In the genomic region with DNA sequence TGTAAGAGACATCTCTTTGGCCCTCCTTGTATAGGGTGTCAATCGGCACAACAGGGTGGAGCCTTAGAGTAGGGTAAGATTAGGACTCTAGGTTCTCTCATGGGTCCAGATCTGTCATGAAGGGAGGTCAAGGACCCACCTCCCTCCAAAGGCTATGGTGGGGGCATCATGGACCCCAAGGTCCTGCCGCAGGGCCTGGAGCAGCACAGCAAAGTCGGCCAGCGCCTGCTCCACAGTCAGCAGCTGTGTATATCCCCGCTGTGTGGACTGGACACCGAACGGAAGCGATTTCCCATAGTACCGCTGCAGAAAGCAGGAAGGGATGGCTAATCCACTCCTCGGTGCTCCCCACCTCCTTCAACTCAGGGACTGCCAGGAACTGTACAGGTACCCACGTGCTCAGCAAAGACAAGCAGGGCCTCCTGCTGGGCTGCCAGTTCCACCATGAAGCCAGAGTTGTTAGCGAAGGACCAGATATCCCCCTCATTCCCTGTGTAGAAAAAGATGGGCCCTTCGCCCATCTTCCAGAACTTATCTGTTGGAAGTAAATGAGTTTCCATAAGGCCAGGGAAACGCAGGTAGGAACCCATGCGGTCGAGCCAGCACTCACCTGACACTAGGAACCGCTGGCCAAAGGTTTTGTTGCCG, we compare ENCODE assay signal across 8 mouse cellular contexts. TPM values are rescaled to one million over a fixed set of nuclear protein-coding genes. Genes with fewer than 3 reads are reported as not detected.
DNase-seq lines count a peak whose midpoint lies in the region; ATAC-seq and TF ChIP-seq lines count a peak whose summit lies in the region.

No protein-coding gene starts in this region.

- WGBS in heart, adult 2 months, result 35% methylated on average over 18 of the region's 18 CpGs
- WGBS in forebrain, embryonic 16.5 days, result 38% methylated on average over 18 of the region's 18 CpGs
- 33% methylated on average over 18 of the region's 18 CpGs for WGBS in liver, embryonic 16.5 days (ENCODE audit: insufficient replicate concordance)

- peak overlapping the region; percentile 48 for H3K4me3 ChIP-seq in heart, adult 2 months
- peak overlapping the region; percentile 94 for H3K4me3 ChIP-seq in E14TG2a.4 (replicated peaks; ENCODE audit: low read length)
- peak overlapping the region; percentile 56 for H3K4me3 ChIP-seq in forebrain, embryonic 16.5 days (replicated peaks; ENCODE audit: low read length)
- H3K4me3 ChIP-seq in liver, embryonic 16.5 days (ENCODE audit: low read depth, low read length), result peak overlapping the region; percentile 65

- H3K9ac ChIP-seq in heart, adult 2 months (ENCODE audit: low read depth, low read length), result no peak overlapping the region
- peak overlapping the region; percentile 68 for H3K9ac ChIP-seq in forebrain, embryonic 16.5 days (replicated peaks; ENCODE audit: low read depth, low read length)
- peak overlapping the region; percentile 3; the same call in 1 of the 2 replicates for H3K9ac ChIP-seq in liver, embryonic 16.5 days (ENCODE audit: low read depth, low read length)

- H3K4me2 ChIP-seq in forebrain, embryonic 16.5 days (ENCODE audit: low read length), result peak overlapping the region; percentile 89
- H3K4me2 ChIP-seq in liver, embryonic 16.5 days (ENCODE audit: low read depth, low read length), result peak overlapping the region; percentile 82

- no peak; the same call in 1 of the 2 replicates for ATAC-seq in forebrain, embryonic 16.5 days
- ATAC-seq in liver, embryonic 16.5 days (ENCODE audit: low read depth), result no peak

- TF ChIP-seq POLR2A in heart, adult 2 months (IDR thresholded peaks at IDR 0.05; ENCODE audit: insufficient read depth, low read depth, low read length), result no peak

- H3K27me3 ChIP-seq in heart, adult 2 months (ENCODE audit: control insufficient read depth, insufficient read depth, low read length), result no peaks in the 10 kb centered on the region
- no peaks in the 10 kb centered on the region for H3K27me3 ChIP-seq in E14TG2a.4 (ENCODE audit: insufficient read depth, low read length)
- H3K27me3 ChIP-seq in forebrain, embryonic 16.5 days (replicated peaks; ENCODE audit: control insufficient read depth, insufficient read depth, low read length), result no peaks in the 10 kb centered on the region
- no peaks in the 10 kb centered on the region for H3K27me3 ChIP-seq in liver, embryonic 16.5 days (ENCODE audit: control insufficient read depth, insufficient read depth, low read depth, low read length)

- TF ChIP-seq EP300 in heart, adult 2 months (IDR thresholded peaks at IDR 0.05; ENCODE audit: insufficient read depth, low read depth, low read length), result no peak

- no peaks in the 10 kb centered on the region for H3K9me3 ChIP-seq in E14TG2a.4 (ENCODE audit: low read length)
- H3K9me3 ChIP-seq in forebrain, embryonic 16.5 days (ENCODE audit: control insufficient read depth, low read length), result no peaks in the 10 kb centered on the region
- no peaks in the 10 kb centered on the region for H3K9me3 ChIP-seq in liver, embryonic 16.5 days (replicated peaks; ENCODE audit: control insufficient read depth, low read length)

- no peak for TF ChIP-seq CTCF in heart, adult 2 months (IDR thresholded peaks at IDR 0.05)
- TF ChIP-seq CTCF in E14TG2a.4 (conservative IDR thresholded peaks at IDR 0.05; ENCODE audit: low read length), result no peak

- no peaks in the 10 kb centered on the region for H3K36me3 ChIP-seq in heart, adult 2 months (ENCODE audit: control insufficient read depth, insufficient read depth, low read length)
- H3K36me3 ChIP-seq in E14TG2a.4 (ENCODE audit: insufficient read depth, low read length), result peaks cover 63% of the 10 kb centered on the region
- peaks cover 10% of the 10 kb centered on the region for H3K36me3 ChIP-seq in forebrain, embryonic 16.5 days (ENCODE audit: control insufficient read depth, insufficient read depth)
- H3K36me3 ChIP-seq in liver, embryonic 16.5 days (ENCODE audit: control insufficient read depth, insufficient read depth), result peaks cover 10% of the 10 kb centered on the region

- no peak for DNase-seq in heart, adult 2 months
- DNase-seq in heart, postnatal 36 days, result no peak
- DNase-seq in layer of hippocampus, adult 9-10 months (ENCODE audit: low spot score), result no peak
- no peak for DNase-seq in adipocyte (ENCODE audit: low spot score)
- no peak for DNase-seq in T-cell, adult 2 months (ENCODE audit: low spot score)

- peaks cover 2% of the 10 kb centered on the region for H3K4me1 ChIP-seq in heart, adult 2 months (ENCODE audit: control insufficient read depth, insufficient read depth, low read length)
- H3K4me1 ChIP-seq in E14TG2a.4 (replicated peaks; ENCODE audit: low read depth, low read length), result peaks cover 35% of the 10 kb centered on the region
- H3K4me1 ChIP-seq in forebrain, embryonic 16.5 days (replicated peaks; ENCODE audit: control insufficient read depth, insufficient read depth, low read length), result peaks cover 19% of the 10 kb centered on the region
- H3K4me1 ChIP-seq in liver, embryonic 16.5 days (ENCODE audit: control insufficient read depth, low read depth, low read length), result peaks cover 19% of the 10 kb centered on the region

- H3K79me2 ChIP-seq in heart, adult 2 months (replicated peaks; ENCODE audit: control insufficient read depth, insufficient read depth, low read length), result no peaks in the 10 kb centered on the region

- intact Hi-C loops in heart, adult 2 months (cut with DNase I), result no loop called here
- intact Hi-C loops in heart, postnatal 36 days (cut with DNase I), result no loop called here

- H3K27ac ChIP-seq in heart, adult 2 months, result no peak overlapping the region
- H3K27ac ChIP-seq in forebrain, embryonic 16.5 days (ENCODE audit: low read length), result no peak overlapping the region
- H3K27ac ChIP-seq in liver, embryonic 16.5 days (ENCODE audit: low read length), result no peak overlapping the region

RNA-seq across cellular contexts. Expression of gene Dpp7, which starts 0.6 kb away (rescaled TPM):
- total RNA-seq in heart, adult 2 months (2021), result 1 to 10 TPM; 4.8 to 5.4 TPM
- 11.4 and 11.8 TPM in 2 replicates for polyA plus RNA-seq in heart, adult 2 months (2012; rRNA removed)
- 1 to 10 TPM; 3.4 to 3.7 TPM for total RNA-seq in heart, postnatal 36 days (2021)
- 21.5 and 26.9 TPM in 2 replicates for polyA plus RNA-seq in forebrain, embryonic 16.5 days (2015; fragmentation: Nextera tagmentation; extraction: Ambion mirVana)
- 10.8 and 11.5 TPM in 2 replicates for polyA plus RNA-seq in liver, embryonic 16.5 days (2015; fragmentation: Nextera tagmentation; extraction: Ambion mirVana)

RNA-seq across cellular contexts. Expression of gene Uap1l1, which starts 9.9 kb away (rescaled TPM):
- 1 to 10 TPM; 7.2 to 7.9 TPM for total RNA-seq in heart, adult 2 months (2021)
- polyA plus RNA-seq in heart, adult 2 months (2012; rRNA removed), result 7.6 and 8.3 TPM in 2 replicates
- total RNA-seq in heart, postnatal 36 days (2021), result 1 to 10 TPM; 6.7 to 8.6 TPM
- polyA plus RNA-seq in forebrain, embryonic 16.5 days (2015; fragmentation: Nextera tagmentation; extraction: Ambion mirVana), result 3.3 and 7.5 TPM in 2 replicates
- polyA plus RNA-seq in liver, embryonic 16.5 days (2015; fragmentation: Nextera tagmentation; extraction: Ambion mirVana), result 12.6 and 14.0 TPM in 2 replicates

RNA-seq across cellular contexts. Expression of gene Sapcd2, which starts 16.6 kb away (rescaled TPM):
- not detected for total RNA-seq in heart, adult 2 months (2021)
- polyA plus RNA-seq in heart, adult 2 months (2012; rRNA removed), result 0.20 and 0.26 TPM in 2 replicates
- total RNA-seq in heart, postnatal 36 days (2021), result under 1 TPM; 0.46 to 0.56 TPM
- 23.8 and 29.9 TPM in 2 replicates for polyA plus RNA-seq in forebrain, embryonic 16.5 days (2015; fragmentation: Nextera tagmentation; extraction: Ambion mirVana)
- polyA plus RNA-seq in liver, embryonic 16.5 days (2015; fragmentation: Nextera tagmentation; extraction: Ambion mirVana), result 14.7 and 16.2 TPM in 2 replicates

RNA-seq across cellular contexts. Expression of gene Man1b1, which starts 23.4 kb away (rescaled TPM):
- total RNA-seq in heart, adult 2 months (2021), result 10 to 100 TPM; 21.6 to 22.5 TPM
- 8.2 and 9.9 TPM in 2 replicates for polyA plus RNA-seq in heart, adult 2 months (2012; rRNA removed)
- total RNA-seq in heart, postnatal 36 days (2021), result 10 to 100 TPM; 21.9 to 23.2 TPM
- polyA plus RNA-seq in forebrain, embryonic 16.5 days (2015; fragmentation: Nextera tagmentation; extraction: Ambion mirVana), result 50.6 and 54.6 TPM in 2 replicates
- 15.3 and 17.2 TPM in 2 replicates for polyA plus RNA-seq in liver, embryonic 16.5 days (2015; fragmentation: Nextera tagmentation; extraction: Ambion mirVana)

RNA-seq across cellular contexts. Expression of gene Grin1, which starts 36.6 kb away (rescaled TPM):
- not detected for total RNA-seq in heart, adult 2 months (2021)
- polyA plus RNA-seq in heart, adult 2 months (2012; rRNA removed), result 0.18 and 0.41 TPM in 2 replicates
- total RNA-seq in heart, postnatal 36 days (2021), result not detected
- polyA plus RNA-seq in forebrain, embryonic 16.5 days (2015; fragmentation: Nextera tagmentation; extraction: Ambion mirVana), result 19.0 and 29.4 TPM in 2 replicates
- polyA plus RNA-seq in liver, embryonic 16.5 days (2015; fragmentation: Nextera tagmentation; extraction: Ambion mirVana), result 0.02 TPM in 1 of 2 replicates, not detected in the other

Comparison
In these comparisons a context has a peak if more than half of its experiments do, and no peak if none do; other contexts are left out.
1. RNA of gene Sapcd2, which starts 16.6 kb away (polyA plus RNA-seq): 23.8 to 29.9 TPM in forebrain, embryonic 16.5 days and 14.7 to 16.2 TPM in liver, embryonic 16.5 days; 0.20 to 0.26 TPM in heart, adult 2 months; every median in the first group is over 10 times any median in the second.
2. Peak in every context shown above with its lines, with median percentiles within 50 percentile points of each other: H3K4me3 ChIP-seq.